Mouse (Mus musculus) ES-CJ7 (cell line): ENCODE results near the gene Atg7.

ENCODE experiments used
- DNase-seq: peaks from one replicate; pipeline ENCODE4 v3.0.0; 2011; ENCODE audit warnings: low read depth, low spot score

Gene Atg7

DNA sequence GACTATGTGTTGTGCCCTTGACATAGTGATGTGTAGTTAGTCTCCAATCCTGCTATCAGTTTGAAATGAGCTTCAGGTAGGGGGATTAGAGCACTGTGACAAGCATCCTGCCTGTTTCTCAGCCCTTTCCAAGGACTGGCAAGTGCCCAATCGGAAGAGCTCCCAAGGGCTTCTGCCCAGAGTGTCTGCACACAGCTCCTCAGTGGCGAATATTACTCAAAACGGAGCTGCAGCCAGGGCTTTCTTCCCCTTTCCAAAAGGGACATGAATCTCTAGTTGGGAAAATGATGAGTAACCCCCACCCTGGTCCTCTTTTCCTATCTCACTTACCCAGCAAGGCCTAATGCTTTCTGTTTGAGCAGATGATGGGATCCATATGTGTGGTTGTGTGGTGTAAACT, 90.8 kb downstream of the Atg7 start:
- no peak for DNase-seq

DNA sequence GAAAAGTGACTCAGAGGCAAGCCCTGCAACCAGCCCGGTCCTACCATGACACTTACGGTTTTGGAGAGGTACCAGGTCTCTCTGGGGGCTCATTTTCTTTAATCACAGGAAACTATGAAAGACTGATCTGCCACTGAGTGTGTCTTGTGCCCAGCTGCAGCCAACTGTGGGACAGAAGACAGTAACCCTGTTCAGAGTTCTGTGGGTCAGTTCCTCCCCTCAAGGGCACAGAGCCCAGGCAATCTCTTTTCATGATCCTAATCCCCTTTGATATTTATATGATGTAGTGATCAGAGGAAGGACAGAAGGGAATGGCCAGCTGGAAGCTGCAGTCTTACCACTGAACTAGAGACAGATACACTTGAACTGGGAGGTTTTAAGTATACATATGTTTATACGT, 92.2 kb downstream of the Atg7 start:
- DNase-seq: no peak

DNA sequence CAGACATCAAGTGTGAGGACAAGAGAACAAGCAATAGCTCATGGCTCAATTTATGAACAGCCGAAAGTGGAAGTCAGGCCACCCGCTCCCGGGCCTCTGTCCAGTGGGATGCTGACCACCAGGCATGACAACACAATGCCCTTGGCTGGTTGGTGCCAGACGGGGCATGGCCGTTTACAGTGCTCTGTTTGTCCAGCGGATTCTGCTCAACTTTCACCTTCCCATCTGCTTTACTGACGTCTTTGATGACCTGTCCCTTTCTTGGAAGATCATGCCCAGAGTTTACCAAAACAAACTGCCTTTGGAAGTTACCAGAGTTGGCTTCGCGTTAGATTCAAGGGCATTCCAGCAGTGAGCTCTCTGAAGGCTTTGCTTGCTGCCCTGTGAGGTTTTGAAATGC, 93.5 kb downstream of the Atg7 start:
- DNase-seq: no peak

DNA sequence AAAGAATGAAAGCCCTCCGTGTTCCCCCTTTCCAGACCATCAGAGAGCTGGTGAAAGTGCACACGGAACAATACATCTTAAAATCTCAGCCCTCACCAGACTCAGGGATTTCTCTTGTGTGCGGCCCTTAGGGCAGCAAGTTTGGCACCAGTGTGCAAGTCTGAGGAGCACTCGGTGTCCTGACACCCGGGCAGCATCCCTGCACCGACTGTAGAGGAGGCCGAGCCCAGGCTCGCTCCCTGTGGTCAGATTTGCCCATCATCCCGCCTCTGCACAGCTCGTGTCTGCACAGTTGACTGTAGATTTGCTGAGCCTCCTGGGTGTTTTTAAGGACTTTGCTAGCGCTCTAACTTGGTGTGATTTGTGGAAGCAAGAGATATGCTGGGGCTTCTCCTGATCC, 94.3 kb downstream of the Atg7 start:
- DNase-seq: no peak

DNA sequence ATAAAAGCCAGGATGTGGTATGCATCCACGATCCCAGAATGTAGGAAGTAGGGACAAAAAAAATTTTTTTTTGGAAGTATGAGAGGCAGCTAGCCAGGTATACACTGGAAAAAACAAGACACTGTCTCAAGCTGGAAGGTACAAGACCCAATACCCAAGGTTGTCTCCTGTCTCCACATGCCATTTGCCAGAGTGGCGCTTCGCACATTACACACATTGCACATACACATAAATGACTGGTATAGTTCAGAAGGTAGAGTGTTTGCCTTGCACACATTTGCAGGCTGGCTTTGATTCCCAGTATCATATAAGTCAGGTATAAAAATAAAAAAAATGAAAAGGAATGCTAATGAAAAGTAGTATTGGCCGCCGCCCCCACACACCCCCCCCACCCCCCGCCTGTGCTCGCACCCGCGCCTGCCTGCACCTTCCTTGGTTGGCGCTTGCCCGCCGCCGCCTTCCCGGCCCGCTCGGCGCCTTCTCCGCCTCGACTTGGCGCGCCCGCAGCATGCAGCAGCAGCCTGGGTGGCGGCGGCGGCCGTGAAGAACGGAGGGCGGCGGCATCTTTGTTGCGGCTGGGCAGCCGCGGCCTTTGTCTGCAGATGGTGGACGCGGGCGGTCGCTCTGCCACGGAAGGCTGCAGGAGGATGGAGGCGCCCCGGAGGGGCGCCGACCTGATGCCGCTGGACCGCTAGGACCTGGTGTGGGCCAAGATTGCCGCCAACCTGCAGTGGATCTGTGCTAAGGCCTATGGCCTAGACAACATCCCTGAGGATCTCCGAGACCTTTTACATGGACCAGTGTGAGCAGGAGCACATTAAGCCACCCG, 95.2 kb downstream of the Atg7 start:
- no peak for DNase-seq

DNA sequence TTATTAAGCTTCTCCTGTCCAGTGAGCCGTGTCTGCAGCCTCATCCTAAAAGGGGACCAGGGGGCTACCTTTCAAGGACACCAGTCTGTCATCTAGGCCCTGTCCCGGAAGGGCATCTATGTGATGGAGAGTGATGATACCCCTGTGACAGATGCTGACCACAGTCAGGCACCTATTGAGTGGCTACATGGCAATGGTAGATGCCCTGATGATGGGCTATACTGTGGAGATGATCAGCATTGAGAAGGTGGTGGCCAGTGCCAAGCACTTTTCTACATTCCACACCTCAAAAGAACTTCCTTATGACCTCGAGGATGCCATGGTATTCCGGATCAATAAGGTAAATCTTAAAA, 95.8 kb downstream of the Atg7 start:
- DNase-seq: no peak

DNA sequence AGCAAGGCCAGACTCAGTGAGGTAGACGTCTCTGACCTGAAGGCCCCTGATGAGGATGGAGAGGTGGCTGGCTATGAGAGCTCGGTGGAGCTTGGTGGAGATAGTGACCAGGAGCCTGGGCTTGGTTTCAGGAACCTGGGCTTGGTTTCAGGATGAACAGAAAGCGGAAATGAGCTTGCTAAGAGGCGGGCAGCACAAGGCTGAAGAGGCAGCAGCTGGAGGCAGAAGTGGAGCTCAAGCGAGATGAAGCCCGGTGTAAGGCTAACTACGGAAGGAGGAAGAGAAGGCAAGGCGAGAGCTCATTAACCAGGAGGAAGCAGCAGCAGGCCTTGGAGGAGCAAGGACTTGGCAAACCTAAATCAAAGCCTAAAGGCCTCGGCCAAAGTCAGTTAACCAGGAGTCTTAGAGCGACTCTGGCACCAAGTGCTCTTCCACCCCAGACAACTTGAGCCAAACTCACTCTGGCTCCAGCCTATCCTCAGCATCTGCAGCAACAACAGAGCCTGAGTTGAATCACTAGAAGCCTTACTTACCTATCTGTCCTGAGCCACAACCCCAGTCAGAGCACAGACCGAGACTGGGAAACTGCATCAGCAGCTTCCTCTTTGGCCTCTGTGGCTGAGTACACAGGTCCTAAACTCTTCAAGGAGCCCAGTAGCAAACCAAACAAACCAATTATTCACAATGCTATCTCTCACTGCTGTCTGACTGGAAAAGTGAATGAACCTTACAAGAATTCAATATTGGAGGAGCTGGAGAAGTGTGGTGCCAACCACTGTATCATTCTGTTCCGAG, 99.5 kb downstream of the Atg7 start:
- DNase-seq: no peak

DNA sequence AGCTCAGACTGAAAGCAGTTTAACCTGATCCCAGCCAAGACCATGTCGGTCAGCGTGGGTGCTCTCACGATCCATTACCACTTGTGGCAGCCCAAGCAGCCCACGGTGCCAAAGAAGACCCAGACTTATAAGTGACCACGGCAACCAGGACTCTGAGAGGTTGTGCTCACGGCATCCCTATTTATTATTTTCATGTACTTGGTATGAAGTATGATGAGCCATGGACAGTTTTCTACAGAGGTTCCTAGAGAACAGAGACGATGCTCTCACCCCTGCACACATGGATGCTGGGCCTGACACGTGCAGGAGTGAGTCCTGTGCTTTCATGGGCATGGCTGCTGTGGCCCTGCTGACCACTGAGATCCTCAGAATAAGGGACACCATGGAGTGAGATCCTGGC, 100.2 kb downstream of the Atg7 start:
- no peak for DNase-seq

DNA sequence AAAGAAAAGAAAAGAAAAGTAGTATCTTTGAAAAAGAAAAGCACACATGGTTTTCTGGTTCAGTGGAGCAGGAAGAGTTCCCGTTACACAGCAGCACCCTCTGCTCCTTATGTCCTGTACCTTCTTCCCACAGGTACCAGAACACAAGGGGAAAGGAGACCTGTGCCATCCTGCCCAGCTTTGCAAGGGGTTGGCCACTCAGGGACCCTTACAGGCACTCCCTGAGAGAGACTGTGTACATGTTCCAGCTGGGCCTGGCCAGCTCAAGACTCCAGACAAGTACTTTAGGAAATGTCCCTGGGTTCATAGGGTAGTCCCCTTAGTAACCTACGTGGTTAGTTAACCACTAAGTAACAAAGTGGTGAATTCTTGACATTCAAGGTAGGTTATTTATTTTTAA, 100.9 kb downstream of the Atg7 start:
- no peak for DNase-seq

DNA sequence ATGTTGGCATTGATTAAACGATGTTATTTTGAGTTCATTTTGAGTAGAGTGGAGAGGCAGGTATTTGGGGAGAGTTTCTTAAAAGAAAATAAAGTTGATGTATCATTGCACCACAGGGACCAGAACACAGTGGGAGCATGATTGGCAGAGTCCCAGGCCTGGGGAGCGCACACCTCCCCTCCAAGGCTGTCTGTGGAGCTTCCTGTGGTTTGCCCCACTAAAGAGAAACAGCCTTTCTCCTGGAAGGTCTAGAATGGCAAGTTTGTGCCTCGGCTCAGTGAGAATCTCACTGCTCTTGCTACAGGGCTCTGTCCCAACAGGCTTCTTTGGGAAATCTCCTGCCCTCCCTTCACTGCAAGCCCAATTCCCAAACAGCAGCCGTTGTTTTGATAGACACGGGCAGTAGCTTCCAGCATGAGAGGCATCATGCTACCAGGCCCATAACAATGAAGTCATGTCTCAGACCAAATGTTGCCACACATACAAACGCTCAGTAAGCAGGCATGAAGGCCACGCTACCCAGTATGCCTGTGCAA, 103.6 kb downstream of the Atg7 start:
- no peak for DNase-seq

DNA sequence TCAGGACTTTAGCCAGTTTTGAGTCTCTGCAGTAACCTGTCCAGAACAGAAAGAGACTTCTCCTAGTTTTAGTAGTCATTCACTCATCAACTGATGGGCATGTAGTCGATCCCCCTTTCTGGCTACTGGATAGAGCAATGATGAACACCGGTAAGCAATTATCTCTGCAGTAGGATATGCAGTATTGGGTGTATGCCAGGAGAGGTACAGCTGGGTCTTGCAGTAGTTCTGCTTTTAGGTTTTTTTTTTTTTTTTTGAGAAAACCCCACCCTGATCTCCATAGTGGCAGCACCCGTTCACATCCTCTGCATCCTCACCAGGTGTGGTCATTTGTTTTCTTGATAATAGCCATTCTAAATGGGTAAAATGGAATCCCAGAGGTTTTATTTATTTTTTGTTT, 105.5 kb downstream of the Atg7 start:
- DNase-seq: no peak

DNA sequence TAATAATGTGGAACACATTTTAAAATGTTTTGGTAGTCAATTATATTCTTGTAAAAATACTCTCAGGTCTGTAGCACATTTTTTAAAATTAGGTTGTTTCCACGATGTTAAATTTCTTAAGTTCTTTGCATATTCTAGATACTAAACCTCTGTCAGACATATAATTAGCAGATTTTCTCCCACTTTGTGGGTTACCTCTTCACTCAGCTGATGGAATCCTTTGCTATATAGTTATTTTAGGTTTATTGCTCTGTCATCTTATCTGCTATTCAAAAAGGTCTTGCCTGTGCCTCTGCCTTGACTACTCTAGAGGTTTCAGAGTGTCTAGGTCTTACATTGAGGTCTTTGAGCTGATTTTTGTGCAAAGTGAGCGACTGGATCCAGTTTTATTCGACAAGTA, 106.0 kb downstream of the Atg7 start:
- no peak for DNase-seq

DNA sequence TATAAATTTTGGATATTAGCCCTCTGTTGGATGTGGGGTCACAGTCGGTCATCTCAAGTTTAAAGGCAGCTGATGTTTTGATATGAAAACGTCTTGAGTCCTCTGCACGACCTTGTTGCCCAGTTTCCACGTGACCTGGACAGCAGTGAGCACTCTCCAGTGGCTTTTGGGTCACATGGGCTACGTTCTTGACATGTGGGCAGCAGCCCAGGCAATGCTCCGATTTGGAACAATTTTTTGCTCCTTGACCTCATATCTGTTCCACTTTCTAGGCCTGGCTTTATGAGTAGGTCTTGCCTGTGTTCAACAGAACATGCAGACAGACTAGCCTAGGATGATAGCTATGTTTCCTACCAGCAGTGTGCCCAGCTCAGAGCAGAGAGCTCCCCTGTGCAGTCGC, 115.9 kb downstream of the Atg7 start:
- DNase-seq: no peak

DNA sequence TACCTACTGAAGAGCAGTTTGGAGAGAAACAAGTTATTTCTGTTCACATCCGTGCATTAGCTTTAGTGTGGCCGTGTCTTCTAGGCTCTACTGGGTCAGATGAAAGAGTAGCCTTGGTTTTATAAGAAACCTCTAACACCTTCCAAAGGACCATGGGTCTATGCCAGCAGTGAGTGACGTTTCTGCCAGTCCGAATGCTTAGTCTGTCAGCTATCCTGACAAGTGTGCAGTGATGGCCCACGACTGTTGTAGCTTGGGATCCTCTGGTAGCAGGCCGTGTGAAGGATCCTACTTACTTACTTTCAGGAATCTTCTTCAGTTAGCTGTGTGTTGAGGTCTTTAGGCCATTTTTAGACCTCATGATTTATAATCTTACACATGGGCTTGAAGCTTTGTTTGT, 123.4 kb downstream of the Atg7 start:
- no peak for DNase-seq

DNA sequence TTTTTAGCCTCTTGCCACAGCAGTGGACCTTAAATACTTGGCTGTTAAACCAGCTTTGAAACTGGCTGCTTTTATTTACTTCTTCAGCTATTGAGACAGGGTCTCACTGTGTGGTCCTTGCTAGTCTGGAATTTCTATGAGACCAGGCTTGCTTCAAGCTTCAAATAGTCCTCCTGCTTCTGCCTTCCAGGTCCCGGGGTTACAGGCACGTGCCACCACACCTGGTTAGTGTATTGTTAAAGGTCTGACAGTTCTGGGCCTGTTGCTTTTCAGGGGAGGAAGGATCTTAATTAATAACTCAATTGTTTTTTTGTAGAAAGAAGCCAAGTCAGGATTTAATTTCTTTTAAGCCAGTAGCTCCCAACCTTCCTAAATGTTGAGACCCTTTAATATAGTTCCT, 124.8 kb downstream of the Atg7 start:
- no peak for DNase-seq

DNA sequence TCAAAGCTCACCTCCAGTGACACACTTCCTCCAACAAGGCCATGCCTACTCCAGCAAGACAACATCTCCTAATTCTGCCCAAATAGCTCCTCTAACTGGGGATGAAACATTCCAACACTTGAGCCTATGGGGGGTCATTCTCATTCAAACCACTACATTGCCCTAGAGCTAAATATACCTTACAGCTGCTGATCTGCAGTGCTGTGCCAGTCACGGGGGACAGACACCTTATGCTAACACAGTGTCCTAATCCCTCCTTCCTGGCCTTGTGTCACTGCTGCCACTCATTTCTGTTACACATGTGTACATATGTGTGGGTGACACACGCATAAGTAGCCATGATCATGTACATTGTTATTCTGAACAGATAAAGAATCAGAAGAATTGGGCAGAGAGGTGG, 127.4 kb downstream of the Atg7 start:
- no peak for DNase-seq

DNA sequence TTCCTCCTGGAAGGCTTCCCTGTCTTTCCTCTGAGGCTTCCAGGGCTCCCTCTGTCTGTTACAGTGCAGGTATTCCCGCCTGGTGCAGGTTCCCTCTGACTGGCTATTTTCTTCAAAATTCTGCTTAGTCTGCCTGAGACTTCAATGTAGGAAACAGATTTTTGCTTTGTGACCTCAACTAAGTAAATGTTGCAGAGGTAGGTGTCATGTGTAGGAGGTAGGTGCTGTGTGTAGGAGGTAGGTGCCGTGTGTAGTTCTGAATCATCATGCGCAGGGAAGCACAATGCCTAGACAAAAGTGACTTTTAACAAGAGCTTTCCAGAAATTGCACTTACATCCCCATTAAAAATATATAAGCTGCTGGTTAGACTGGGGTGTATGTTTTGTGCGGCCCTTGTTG, 128.6 kb downstream of the Atg7 start:
- no peak for DNase-seq

DNA sequence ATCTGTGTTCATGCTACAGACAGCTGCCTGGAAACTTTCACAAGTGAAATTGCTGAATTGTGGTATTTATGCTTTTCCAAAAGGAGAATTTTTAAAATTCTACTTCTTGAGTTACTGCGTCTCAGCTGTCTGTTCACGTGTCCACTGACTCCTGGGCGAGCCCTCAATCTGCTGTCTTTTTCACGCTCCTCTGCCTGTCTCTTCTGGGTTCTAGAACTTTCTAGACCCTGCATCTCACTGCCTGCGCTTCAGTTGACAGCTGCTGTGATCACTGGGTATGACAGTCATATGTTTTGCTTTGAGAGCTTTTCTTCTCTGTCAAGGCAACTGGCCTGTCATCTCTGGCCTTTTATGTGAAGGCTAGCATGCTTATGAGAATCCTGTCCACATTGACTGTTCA, 132.3 kb downstream of the Atg7 start:
- DNase-seq: no peak

DNA sequence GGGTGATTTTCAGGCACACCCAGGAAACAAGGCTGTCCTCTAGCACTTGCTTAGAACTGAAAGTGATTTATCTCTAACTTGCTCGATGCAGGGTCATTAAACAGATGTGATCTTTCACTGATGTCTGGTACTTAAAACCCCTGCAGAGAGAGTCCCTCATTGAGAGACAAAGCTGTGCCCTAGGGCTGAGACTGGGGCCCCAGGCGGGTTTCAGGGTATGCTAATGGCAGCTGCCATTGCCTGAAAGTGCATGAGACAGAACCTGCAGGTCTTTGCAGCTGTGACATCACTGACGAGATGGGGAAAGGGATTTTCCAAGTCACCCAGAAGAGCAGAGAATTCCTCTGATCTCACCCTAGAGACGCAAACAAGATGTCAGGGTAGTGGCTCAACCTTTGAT, 135.0 kb downstream of the Atg7 start:
- DNase-seq: peak; percentile 40

DNA sequence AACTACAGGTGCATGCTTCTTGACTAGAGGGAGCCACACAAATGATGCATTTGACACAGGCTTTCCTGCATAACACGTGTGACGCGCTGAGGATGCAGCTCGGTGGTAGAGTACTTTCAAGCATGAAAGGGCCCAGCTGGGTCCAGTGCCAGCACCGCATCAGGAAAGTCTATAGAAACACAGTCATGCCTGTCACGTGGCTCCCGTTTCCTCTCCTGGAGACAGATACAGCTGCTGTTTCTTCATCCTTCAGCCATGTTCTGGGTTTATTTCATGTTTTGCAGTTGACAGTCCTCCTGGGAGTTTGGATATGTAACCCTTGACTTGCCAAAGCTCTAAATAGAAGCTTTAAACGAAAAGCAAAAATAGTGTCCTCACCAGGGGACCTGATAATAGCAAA, 135.8 kb downstream of the Atg7 start:
- DNase-seq: no peak

DNA sequence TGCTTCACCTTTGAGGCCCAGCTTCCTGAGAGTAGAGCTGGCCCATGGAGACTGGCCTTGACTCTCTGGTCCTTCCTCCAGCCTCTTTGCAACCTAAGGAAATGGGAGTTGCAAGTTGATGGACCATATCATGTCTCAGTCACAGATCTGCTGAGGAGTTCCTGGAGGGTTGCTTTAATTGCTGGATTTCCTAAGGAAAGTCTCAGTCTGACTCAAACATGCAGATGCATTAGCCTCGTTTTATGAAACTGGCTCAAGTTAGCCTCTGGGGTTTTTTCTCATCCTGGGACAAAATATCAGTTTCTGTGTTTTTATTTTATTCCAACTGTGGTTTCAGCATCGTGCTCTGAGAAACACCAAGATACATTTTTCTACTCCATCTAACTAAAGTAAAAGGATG, 137.7 kb downstream of the Atg7 start:
- no peak for DNase-seq

DNA sequence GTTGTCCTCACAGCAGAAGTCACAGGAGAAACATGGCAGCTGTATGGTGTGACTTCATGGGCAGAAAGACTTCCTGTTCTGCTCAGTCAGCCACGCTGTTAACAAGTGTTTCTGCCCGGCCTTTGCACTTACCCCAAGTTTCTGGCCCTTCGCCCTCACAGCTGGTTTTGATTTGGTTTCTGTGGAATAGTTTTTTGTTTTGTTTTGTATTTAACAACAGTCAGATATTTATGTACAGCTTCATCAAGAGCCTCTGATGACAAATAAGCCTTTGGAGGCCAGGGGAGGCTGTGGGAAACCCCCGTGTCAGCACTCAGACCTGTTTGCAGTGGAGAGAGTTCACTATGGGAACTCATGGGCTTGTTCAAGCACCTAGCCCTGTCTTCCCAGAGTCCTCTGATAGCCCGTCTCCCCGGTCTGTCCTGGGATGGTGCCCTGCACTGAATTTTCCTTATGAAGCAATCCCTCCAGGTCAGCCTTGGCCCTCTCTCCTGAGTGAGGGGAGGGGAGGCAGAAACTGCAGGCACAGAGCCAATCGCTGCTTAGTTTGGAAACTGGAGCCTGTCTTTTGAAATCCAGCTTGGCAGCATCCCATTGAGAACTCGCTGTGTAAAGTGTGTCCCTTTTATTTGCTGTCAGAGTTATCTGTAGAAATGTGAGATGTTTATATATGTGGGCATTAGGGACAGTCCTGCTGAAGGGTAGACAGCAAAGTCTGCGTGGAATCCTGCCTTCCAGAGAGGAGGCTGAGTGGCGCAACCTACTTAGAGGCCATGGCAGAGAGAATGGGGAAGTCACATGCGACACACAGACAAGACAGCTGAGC, 138.7 kb downstream of the Atg7 start:
- DNase-seq: no peak
